Mouse (Mus musculus) gastrocnemius, adult 2 months (tissue): ENCODE results near the gene Taf8. TPM values are rescaled to one million over a fixed set of nuclear protein-coding genes. Genes with fewer than 3 reads are reported as not detected.

Experiments used
- DNase-seq: peaks from one replicate; pipeline ENCODE4 v3.0.0; 2022
- H3K27ac ChIP-seq: fragments of 200-600 bp; 2 replicates; pipeline ENCODE4 v1.8.1; 2022; ENCODE audit warnings: mild to moderate bottlenecking
- H3K4me3 ChIP-seq: fragments of 200-600 bp; 2 replicates; pipeline ENCODE4 v1.8.1; 2022; ENCODE audit warnings: mild to moderate bottlenecking, moderate library complexity
- CTCF ChIP-seq: fragments of 200-600 bp; IDR thresholded peaks from 2 replicates; pipeline ENCODE4 v1.8.1; 2022; ENCODE audit warnings: antibody characterized with exemption, mild to moderate bottlenecking, moderate library complexity
- intact Hi-C: fragments of 180-260 bp; cut with DNase I; formaldehyde crosslinking; loops from one replicate; pipeline ENCODE4 v1.15.1; 2025
- total RNA-seq, 2 experiments: library from RNA; stranded (reverse); gene quantifications; 2 replicates each; pipeline ENCODE4 v1.2.3; 2021

The Taf8 gene
- total RNA-seq, 2 experiments from 2014 or later: 13.0 to 14.1 TPM

- TF ChIP-seq CTCF: no peak
- intact Hi-C loops: no loop called here
- no peak overlapping the region for H3K4me3 ChIP-seq
Observed at GRCm38 (mm10) chr17:47459341-47459919, 42.7 kb downstream of the Taf8 start.

GRCm38 (mm10) chr17:47458936-47459335, 43.2 kb downstream of the Taf8 start:
- no peak overlapping the region for H3K4me3 ChIP-seq
- H3K27ac ChIP-seq: no peak overlapping the region
- intact Hi-C loops: no loop called here
- DNase-seq: no peak
- TF ChIP-seq CTCF: no peak

More at GRCm38 (mm10) chr17:47459341-47459919, 42.7 kb downstream of the Taf8 start:
- no peak for DNase-seq
- no peak overlapping the region for H3K27ac ChIP-seq

- no peak for TF ChIP-seq CTCF
- peak; percentile 41 for DNase-seq
- intact Hi-C loops: no loop called here
- no peak overlapping the region for H3K27ac ChIP-seq
- H3K4me3 ChIP-seq: peak overlapping the region; percentile 33; the same call in 1 of the 2 replicates
Observed at GRCm38 (mm10) chr17:47458310-47458709, 43.8 kb downstream of the Taf8 start.

GRCm38 (mm10) chr17:47454675-47455074, 47.4 kb downstream of the Taf8 start:
- H3K4me3 ChIP-seq: no peak overlapping the region
- TF ChIP-seq CTCF: no peak
- H3K27ac ChIP-seq: no peak overlapping the region
- DNase-seq: no peak
- intact Hi-C loops: no loop called here

GRCm38 (mm10) chr17:47452886-47453285, 49.2 kb downstream of the Taf8 start:
- intact Hi-C loops: no loop called here
- no peak for DNase-seq
- Histone ChIP-seq H3K4me3 (no peak overlapping the region), H3K27ac (no peak overlapping the region)
- TF ChIP-seq CTCF: no peak

- no peak for DNase-seq
- intact Hi-C loops: no loop called here
- H3K4me3 ChIP-seq: no peak overlapping the region
- no peak for TF ChIP-seq CTCF
- H3K27ac ChIP-seq: no peak overlapping the region
Observed at GRCm38 (mm10) chr17:47450880-47451565, 51.1 kb downstream of the Taf8 start.

GRCm38 (mm10) chr17:47450239-47450638, 51.9 kb downstream of the Taf8 start:
- Histone ChIP-seq H3K4me3 (no peak overlapping the region), H3K27ac (no peak overlapping the region)
- intact Hi-C loops: no loop called here
- no peak for TF ChIP-seq CTCF
- no peak for DNase-seq

GRCm38 (mm10) chr17:47449432-47449831, 52.7 kb downstream of the Taf8 start:
- intact Hi-C loops: no loop called here
- H3K27ac ChIP-seq: no peak overlapping the region

GRCm38 (mm10) chr17:47448523-47449372, 53.3 kb downstream of the Taf8 start:
- no peak for TF ChIP-seq CTCF
- H3K27ac ChIP-seq: no peak overlapping the region

More at GRCm38 (mm10) chr17:47449432-47449831, 52.7 kb downstream of the Taf8 start:
- H3K4me3 ChIP-seq: no peak overlapping the region
- DNase-seq: no peak
- TF ChIP-seq CTCF: no peak

GRCm38 (mm10) chr17:47446561-47446960, 55.5 kb downstream of the Taf8 start:
- no peak for TF ChIP-seq CTCF
- no peak overlapping the region for H3K27ac ChIP-seq
- DNase-seq: no peak
- intact Hi-C loops: no loop called here
- no peak overlapping the region for H3K4me3 ChIP-seq

More at GRCm38 (mm10) chr17:47448523-47449372, 53.3 kb downstream of the Taf8 start:
- H3K4me3 ChIP-seq: no peak overlapping the region
- no peak for DNase-seq
- intact Hi-C loops: no loop called here

GRCm38 (mm10) chr17:47446025-47446424, 56.1 kb downstream of the Taf8 start:
- no peak for TF ChIP-seq CTCF
- no peak overlapping the region for H3K27ac ChIP-seq
- DNase-seq: no peak
- intact Hi-C loops: no loop called here
- no peak overlapping the region for H3K4me3 ChIP-seq

- no peak overlapping the region for H3K27ac ChIP-seq
Observed at GRCm38 (mm10) chr17:47445518-47445917, 56.6 kb downstream of the Taf8 start.

GRCm38 (mm10) chr17:47444113-47444512, 58.0 kb downstream of the Taf8 start:
- no peak overlapping the region for H3K27ac ChIP-seq
- DNase-seq: no peak
- H3K4me3 ChIP-seq: no peak overlapping the region
- no peak for TF ChIP-seq CTCF
- intact Hi-C loops: no loop called here

More at GRCm38 (mm10) chr17:47445518-47445917, 56.6 kb downstream of the Taf8 start:
- intact Hi-C loops: no loop called here
- no peak for DNase-seq
- no peak for TF ChIP-seq CTCF
- H3K4me3 ChIP-seq: no peak overlapping the region
